7 mouse cellular contexts compared by ENCODE assay signal in genomic region chr12:29368107-29368819, GRCm38 (mm10).
DNase-seq lines count a peak whose midpoint lies in the region; ATAC-seq and TF ChIP-seq lines count a peak whose summit lies in the region.

No protein-coding gene starts in this region.

- H3K4me2 ChIP-seq in hindbrain, postnatal 0 days (ENCODE audit: low read depth, low read length) = peak overlapping the region; percentile 47
- peak overlapping the region; percentile 44 for H3K4me2 ChIP-seq in neural tube, embryonic 14.5 days (ENCODE audit: low read depth, low read length)

- ATAC-seq in hindbrain, postnatal 0 days = peak; percentile 92
- ATAC-seq in neural tube, embryonic 14.5 days (ENCODE audit: low read depth) = peak; percentile 91

- H3K9ac ChIP-seq in hindbrain, postnatal 0 days (replicated peaks; ENCODE audit: low read length) = peak overlapping the region; percentile 25
- peak overlapping the region; percentile 56 for H3K9ac ChIP-seq in neural tube, embryonic 14.5 days (replicated peaks; ENCODE audit: low read depth, low read length)

- no peaks in the 10 kb centered on the region for H3K36me3 ChIP-seq in hindbrain, postnatal 0 days (ENCODE audit: insufficient read depth, low read length)
- no peaks in the 10 kb centered on the region for H3K36me3 ChIP-seq in neural tube, embryonic 14.5 days (ENCODE audit: control insufficient read depth, insufficient read depth, low read length)

- intact Hi-C loops in left cerebral cortex, adult 2 months (cut with DNase I) = loop anchor here (1.0 to 5.0 kb wide), 3 partner anchors 77 to 225 kb away; partner anchors contain the start of gene Myt1l

- TF ChIP-seq CTCF in hindbrain, postnatal 0 days (IDR thresholded peaks at IDR 0.05; ENCODE audit: low read depth) = no peak
- no peak for TF ChIP-seq CTCF in left cerebral cortex, adult 2 months (IDR thresholded peaks at IDR 0.05)

- no peak overlapping the region for H3K4me3 ChIP-seq in hindbrain, postnatal 0 days (ENCODE audit: low read length)
- H3K4me3 ChIP-seq in left cerebral cortex, adult 2 months = peak overlapping the region; percentile 48
- H3K4me3 ChIP-seq in neural tube, embryonic 14.5 days (ENCODE audit: low read depth, low read length) = peak overlapping the region; percentile 16

- no peaks in the 10 kb centered on the region for H3K9me3 ChIP-seq in hindbrain, postnatal 0 days (ENCODE audit: low read length)
- no peaks in the 10 kb centered on the region for H3K9me3 ChIP-seq in neural tube, embryonic 14.5 days (ENCODE audit: control insufficient read depth, low read length)

- peaks cover 7% of the 10 kb centered on the region; the same call in 1 of the 2 replicates for H3K4me1 ChIP-seq in hindbrain, postnatal 0 days (ENCODE audit: insufficient read depth, low read length)
- H3K4me1 ChIP-seq in neural tube, embryonic 14.5 days (ENCODE audit: control insufficient read depth, insufficient read depth, low read length) = peaks cover 22% of the 10 kb centered on the region

- WGBS in hindbrain, postnatal 0 days = 3% methylated on average over 19 of the region's 19 CpGs
- WGBS in neural tube, embryonic 14.5 days = 5% methylated on average over 19 of the region's 19 CpGs

- H3K27me3 ChIP-seq in hindbrain, postnatal 0 days (ENCODE audit: insufficient read depth, low read length) = no peaks in the 10 kb centered on the region
- H3K27me3 ChIP-seq in neural tube, embryonic 14.5 days (ENCODE audit: control insufficient read depth, insufficient read depth, low read length) = no peaks in the 10 kb centered on the region

- peak; percentile 54 for DNase-seq in adrenal gland, postnatal 14 days
- DNase-seq in cerebellum, postnatal 14 days = peak; percentile 79 to 81
- DNase-seq in frontal cortex, postnatal 36 days (ENCODE audit: low spot score in 2 of 2) = peak; percentile 64 to 76
- peak; percentile 73 for DNase-seq in hindbrain, postnatal 0 days (ENCODE audit: low spot score)
- DNase-seq in left cerebral cortex, adult 2 months (ENCODE audit: extremely low spot score in 1 of 2, low spot score in 2 of 2) = peak; percentile 55 to 69
- DNase-seq in natural killer cell, adult 2 months (ENCODE audit: low spot score in 2 of 2) = no peak

- H3K27ac ChIP-seq in hindbrain, postnatal 0 days = peak overlapping the region; percentile 84
- peak overlapping the region; percentile 87 for H3K27ac ChIP-seq in left cerebral cortex, adult 2 months
- H3K27ac ChIP-seq in neural tube, embryonic 14.5 days (ENCODE audit: low read depth, low read length) = peak overlapping the region; percentile 90

Comparison
In these comparisons a context has a peak if more than half of its experiments do, and no peak if none do; other contexts are left out.
1. DNase-seq: peak in adrenal gland, postnatal 14 days (single experiment), cerebellum, postnatal 14 days (2 of 2), frontal cortex, postnatal 36 days (2 of 2), hindbrain, postnatal 0 days (single experiment) and left cerebral cortex, adult 2 months (2 of 2); none in natural killer cell, adult 2 months (0 of 2).
2. Peak in every context shown above with its lines, with median percentiles within 50 percentile points of each other: H3K27ac ChIP-seq.